Mouse (Mus musculus): ENCODE measurements at regions not wholly inside any gene's neighbourhood (a gene's known extent, or its start where the extent isn't known, plus 50 kb on each side); places are given as distances from the start of the nearest gene placed in this dataset.

DNA sequence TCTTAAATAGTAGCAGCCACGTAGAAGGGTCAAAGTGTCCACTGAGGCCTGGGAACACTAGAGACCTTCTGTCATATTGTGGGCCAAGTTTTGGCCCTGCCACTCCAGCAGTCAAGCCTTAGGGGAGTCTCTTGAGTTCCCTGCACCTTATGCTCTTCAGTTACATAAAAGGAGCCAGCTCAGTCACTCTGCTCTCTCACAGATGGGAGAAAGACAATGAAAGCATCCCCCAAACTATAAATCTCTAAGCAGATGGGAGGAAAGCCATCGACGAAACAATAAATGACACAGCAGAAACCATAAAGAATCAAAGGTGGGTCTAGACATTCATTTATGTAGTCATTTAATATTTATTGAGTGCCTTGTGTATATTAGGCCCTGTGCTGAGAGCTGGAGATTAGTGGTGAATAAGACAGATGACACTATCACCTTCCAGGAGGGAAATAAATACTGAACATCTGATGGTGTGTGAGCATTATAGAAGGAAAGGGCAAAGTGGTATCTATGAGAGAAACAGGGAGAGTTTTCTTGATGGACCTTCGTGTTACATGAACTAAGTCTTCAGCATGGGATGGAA lies 137.5 kb upstream of the Synpr start:
- Histone ChIP-seq H3K4me1 (replicated peaks; ENCODE audit: control insufficient read depth, insufficient read depth, low read length) (no peaks in the 10 kb centered on the region), H3K9me3 (ENCODE audit: control insufficient read depth, low read length) (no peaks in the 10 kb centered on the region), H3K4me3 (replicated peaks; ENCODE audit: low read length) (no peak overlapping the region), H3K36me3 (ENCODE audit: control insufficient read depth, insufficient read depth) (no peaks in the 10 kb centered on the region), H3K27me3 (replicated peaks; ENCODE audit: control insufficient read depth, insufficient read depth, low read length) (no peaks in the 10 kb centered on the region), H3K27ac (ENCODE audit: low read length) (no peak overlapping the region), H3K9ac (replicated peaks; ENCODE audit: low read depth, low read length) (no peak overlapping the region), H3K4me2 (ENCODE audit: low read length) (no peak overlapping the region)
- no peak for ATAC-seq
- WGBS: 89% methylated on average over 4 of the region's 4 CpGs

GRCm38 (mm10) chr14:13149617-13150016 lies 135.0 kb upstream of the Synpr start:
- Histone ChIP-seq H3K27ac (ENCODE audit: low read length) (no peak overlapping the region), H3K27me3 (replicated peaks; ENCODE audit: control insufficient read depth, insufficient read depth, low read length) (no peaks in the 10 kb centered on the region), H3K9ac (replicated peaks; ENCODE audit: low read depth, low read length) (no peak overlapping the region), H3K9me3 (ENCODE audit: control insufficient read depth, low read length) (no peaks in the 10 kb centered on the region), H3K36me3 (ENCODE audit: control insufficient read depth, insufficient read depth) (no peaks in the 10 kb centered on the region), H3K4me1 (replicated peaks; ENCODE audit: control insufficient read depth, insufficient read depth, low read length) (no peaks in the 10 kb centered on the region), H3K4me3 (replicated peaks; ENCODE audit: low read length) (no peak overlapping the region), H3K4me2 (ENCODE audit: low read length) (no peak overlapping the region)
- 73% methylated on average over 1 of the region's 1 CpGs for WGBS
- ATAC-seq: no peak

GRCm38 (mm10) chr14:13151672-13152071 lies 132.9 kb upstream of the Synpr start:
- H3K4me1 ChIP-seq (replicated peaks; ENCODE audit: control insufficient read depth, insufficient read depth, low read length): no peaks in the 10 kb centered on the region
- no peak overlapping the region for H3K9ac ChIP-seq (replicated peaks; ENCODE audit: low read depth, low read length)
- no peaks in the 10 kb centered on the region for H3K9me3 ChIP-seq (ENCODE audit: control insufficient read depth, low read length)
- H3K4me2 ChIP-seq (ENCODE audit: low read length): no peak overlapping the region
- no peaks in the 10 kb centered on the region for H3K36me3 ChIP-seq (ENCODE audit: control insufficient read depth, insufficient read depth)
- no peaks in the 10 kb centered on the region for H3K27me3 ChIP-seq (replicated peaks; ENCODE audit: control insufficient read depth, insufficient read depth, low read length)
- 71% methylated on average over 1 of the region's 1 CpGs for WGBS
- ATAC-seq: no peak
- H3K27ac ChIP-seq (ENCODE audit: low read length): no peak overlapping the region
- H3K4me3 ChIP-seq (replicated peaks; ENCODE audit: low read length): no peak overlapping the region

- 61% methylated on average over 3 of the region's 3 CpGs for WGBS
- no peaks in the 10 kb centered on the region for H3K36me3 ChIP-seq (ENCODE audit: control insufficient read depth, insufficient read depth)
- H3K4me1 ChIP-seq (replicated peaks; ENCODE audit: control insufficient read depth, insufficient read depth, low read length): no peaks in the 10 kb centered on the region
- no peak for ATAC-seq
- H3K4me3 ChIP-seq (replicated peaks; ENCODE audit: low read length): no peak overlapping the region
- no peak overlapping the region for H3K9ac ChIP-seq (replicated peaks; ENCODE audit: low read depth, low read length)
- H3K9me3 ChIP-seq (ENCODE audit: control insufficient read depth, low read length): no peaks in the 10 kb centered on the region
- no peaks in the 10 kb centered on the region for H3K27me3 ChIP-seq (replicated peaks; ENCODE audit: control insufficient read depth, insufficient read depth, low read length)
- H3K27ac ChIP-seq (ENCODE audit: low read length): no peak overlapping the region
- H3K4me2 ChIP-seq (ENCODE audit: low read length): no peak overlapping the region
Measured at GRCm38 (mm10) chr14:13176149-13176548, 108.4 kb upstream of the Synpr start.

- Histone ChIP-seq H3K9ac (replicated peaks; ENCODE audit: low read depth, low read length) (no peak overlapping the region), H3K27me3 (replicated peaks; ENCODE audit: control insufficient read depth, insufficient read depth, low read length) (no peaks in the 10 kb centered on the region), H3K27ac (ENCODE audit: low read length) (no peak overlapping the region), H3K4me1 (replicated peaks; ENCODE audit: control insufficient read depth, insufficient read depth, low read length) (no peaks in the 10 kb centered on the region), H3K36me3 (ENCODE audit: control insufficient read depth, insufficient read depth) (no peaks in the 10 kb centered on the region), H3K4me2 (ENCODE audit: low read length) (no peak overlapping the region), H3K9me3 (ENCODE audit: control insufficient read depth, low read length) (no peaks in the 10 kb centered on the region), H3K4me3 (replicated peaks; ENCODE audit: low read length) (no peak overlapping the region)
- ATAC-seq: no peak
- 93% methylated on average over 1 of the region's 1 CpGs for WGBS
Measured at GRCm38 (mm10) chr14:13177906-13178305, 106.7 kb upstream of the Synpr start.

- H3K4me2 ChIP-seq (ENCODE audit: low read length): no peak overlapping the region
- 77% methylated on average over 1 of the region's 1 CpGs for WGBS
- no peaks in the 10 kb centered on the region for H3K27me3 ChIP-seq (replicated peaks; ENCODE audit: control insufficient read depth, insufficient read depth, low read length)
- no peak for ATAC-seq
- no peak overlapping the region for H3K27ac ChIP-seq (ENCODE audit: low read length)
- H3K9me3 ChIP-seq (ENCODE audit: control insufficient read depth, low read length): no peaks in the 10 kb centered on the region
- no peak overlapping the region for H3K9ac ChIP-seq (replicated peaks; ENCODE audit: low read depth, low read length)
- no peak overlapping the region for H3K4me3 ChIP-seq (replicated peaks; ENCODE audit: low read length)
- H3K36me3 ChIP-seq (ENCODE audit: control insufficient read depth, insufficient read depth): no peaks in the 10 kb centered on the region
- no peaks in the 10 kb centered on the region for H3K4me1 ChIP-seq (replicated peaks; ENCODE audit: control insufficient read depth, insufficient read depth, low read length)
Measured at GRCm38 (mm10) chr14:13190801-13191200, 93.8 kb upstream of the Synpr start.

GRCm38 (mm10) chr14:13192746-13193145 lies 91.8 kb upstream of the Synpr start:
- 19% methylated on average over 1 of the region's 1 CpGs for WGBS
- Histone ChIP-seq H3K27me3 (replicated peaks; ENCODE audit: control insufficient read depth, insufficient read depth, low read length) (no peaks in the 10 kb centered on the region), H3K27ac (ENCODE audit: low read length) (no peak overlapping the region), H3K4me1 (replicated peaks; ENCODE audit: control insufficient read depth, insufficient read depth, low read length) (no peaks in the 10 kb centered on the region), H3K36me3 (ENCODE audit: control insufficient read depth, insufficient read depth) (no peaks in the 10 kb centered on the region), H3K9me3 (ENCODE audit: control insufficient read depth, low read length) (no peaks in the 10 kb centered on the region), H3K9ac (replicated peaks; ENCODE audit: low read depth, low read length) (no peak overlapping the region), H3K4me2 (ENCODE audit: low read length) (no peak overlapping the region), H3K4me3 (replicated peaks; ENCODE audit: low read length) (no peak overlapping the region)
- peak; percentile 26; the same call in 1 of the 2 replicates for ATAC-seq

DNA sequence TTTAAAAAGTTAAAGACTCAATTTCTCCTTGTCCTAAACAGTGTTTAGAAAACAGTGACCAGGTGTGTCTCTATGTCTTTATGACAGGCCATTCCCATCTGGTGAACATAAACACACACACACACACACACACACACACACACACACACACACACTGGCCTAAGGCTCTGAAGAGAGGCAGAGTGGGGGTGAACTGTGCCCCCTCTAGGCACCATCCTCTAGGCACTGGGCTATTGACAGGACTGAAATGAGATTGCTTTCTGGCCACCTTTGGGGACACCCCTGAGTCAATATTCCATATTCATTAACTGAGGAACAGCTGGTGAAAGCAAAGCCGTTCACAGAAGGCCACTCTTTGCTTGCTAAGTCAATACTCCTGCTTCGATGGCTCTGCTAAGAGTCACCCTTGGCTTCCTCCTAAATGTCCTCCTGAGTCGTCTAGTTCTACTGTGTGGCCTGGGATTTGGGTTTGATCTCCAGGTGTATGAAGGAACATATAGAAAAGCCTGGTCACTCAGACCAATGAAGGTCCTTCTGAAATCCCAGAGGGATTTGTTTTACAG lies 87.2 kb upstream of the Synpr start:
- no peak overlapping the region for H3K27ac ChIP-seq (ENCODE audit: low read length)
- no peaks in the 10 kb centered on the region for H3K9me3 ChIP-seq (ENCODE audit: control insufficient read depth, low read length)
- 0 out of 2 replicates have a peak, but pooled peaks cover 2% of the 10 kb centered on the region for H3K27me3 ChIP-seq (replicated peaks; ENCODE audit: control insufficient read depth, insufficient read depth, low read length)
- H3K4me1 ChIP-seq (replicated peaks; ENCODE audit: control insufficient read depth, insufficient read depth, low read length): no peaks in the 10 kb centered on the region
- H3K36me3 ChIP-seq (ENCODE audit: control insufficient read depth, insufficient read depth): no peaks in the 10 kb centered on the region
- no peak overlapping the region for H3K4me2 ChIP-seq (ENCODE audit: low read length)
- no peak overlapping the region for H3K4me3 ChIP-seq (replicated peaks; ENCODE audit: low read length)
- no peak for ATAC-seq
- 70% methylated on average over 3 of the region's 3 CpGs for WGBS
- no peak overlapping the region for H3K9ac ChIP-seq (replicated peaks; ENCODE audit: low read depth, low read length)

GRCm38 (mm10) chr14:13198491-13198890 lies 86.1 kb upstream of the Synpr start:
- Histone ChIP-seq H3K27me3 (replicated peaks; ENCODE audit: control insufficient read depth, insufficient read depth, low read length) (0 out of 2 replicates have a peak, but pooled peaks cover 2% of the 10 kb centered on the region), H3K4me3 (replicated peaks; ENCODE audit: low read length) (no peak overlapping the region), H3K9ac (replicated peaks; ENCODE audit: low read depth, low read length) (no peak overlapping the region), H3K9me3 (ENCODE audit: control insufficient read depth, low read length) (no peaks in the 10 kb centered on the region), H3K36me3 (ENCODE audit: control insufficient read depth, insufficient read depth) (no peaks in the 10 kb centered on the region), H3K4me2 (ENCODE audit: low read length) (no peak overlapping the region), H3K27ac (ENCODE audit: low read length) (no peak overlapping the region), H3K4me1 (replicated peaks; ENCODE audit: control insufficient read depth, insufficient read depth, low read length) (no peaks in the 10 kb centered on the region)
- WGBS: 36% methylated on average over 1 of the region's 1 CpGs
- peak; percentile 95 for ATAC-seq

DNA sequence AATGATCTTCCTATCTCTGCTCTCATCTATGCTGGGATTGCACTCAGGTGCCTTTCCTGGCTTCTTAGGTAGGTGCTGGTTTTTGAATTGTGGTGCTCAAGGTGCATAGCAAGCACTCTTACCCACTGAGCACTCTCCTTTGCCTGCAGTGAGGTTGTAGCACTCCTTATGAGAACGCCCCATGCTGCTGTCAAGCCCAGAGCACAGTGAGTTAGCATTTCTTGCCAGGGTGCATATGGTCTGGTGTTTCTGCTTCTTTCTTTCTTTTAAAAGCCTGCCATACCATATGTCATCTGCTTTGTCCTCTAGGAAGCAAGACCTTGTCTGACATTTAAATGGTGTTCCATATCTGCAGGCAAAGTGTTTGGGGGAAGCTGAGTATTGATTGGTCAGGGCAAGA lies 71.9 kb upstream of the Synpr start:
- Histone ChIP-seq H3K4me3 (replicated peaks; ENCODE audit: low read length) (no peak overlapping the region), H3K9me3 (ENCODE audit: control insufficient read depth, low read length) (no peaks in the 10 kb centered on the region), H3K4me2 (ENCODE audit: low read length) (no peak overlapping the region), H3K27ac (ENCODE audit: low read length) (no peak overlapping the region), H3K27me3 (replicated peaks; ENCODE audit: control insufficient read depth, insufficient read depth, low read length) (no peaks in the 10 kb centered on the region), H3K4me1 (replicated peaks; ENCODE audit: control insufficient read depth, insufficient read depth, low read length) (no peaks in the 10 kb centered on the region), H3K36me3 (ENCODE audit: control insufficient read depth, insufficient read depth) (no peaks in the 10 kb centered on the region), H3K9ac (replicated peaks; ENCODE audit: low read depth, low read length) (no peak overlapping the region)
- ATAC-seq: no peak
- WGBS: 60% methylated on average over 1 of the region's 1 CpGs
